ENCODE assay signal across 15 mouse cellular contexts in genomic region chr13:115096216-115096615, GRCm38 (mm10). TPM values are rescaled to one million over a fixed set of nuclear protein-coding genes. Genes with fewer than 3 reads are reported as not detected.
DNase-seq lines count a peak whose midpoint lies in the region; ATAC-seq lines count a peak whose summit lies in the region.
"Had no signal": no experiment of that assay in that cellular context is flagged by ENCODE, and none has a peak within 500 bp of the region (broad histone marks: within the 10 kb centered on the region; RNA-seq: fewer than 3 reads in every experiment).

No protein-coding gene starts in this region.

- no peak overlapping the region for H3K4me2 ChIP-seq in kidney, embryonic 15.5 days
- no peak overlapping the region for H3K4me2 ChIP-seq in lung, embryonic 15.5 days
- no peak overlapping the region for H3K4me2 ChIP-seq in intestine, embryonic 16.5 days (ENCODE audit: low read depth, low read length)
- H3K4me2 ChIP-seq: embryonic facial prominence, embryonic 15.5 days; neural tube, embryonic 12.5 days had no signal

- no peaks in the 10 kb centered on the region for H3K9me3 ChIP-seq in kidney, embryonic 15.5 days (replicated peaks)
- H3K9me3 ChIP-seq in lung, embryonic 15.5 days, result no peaks in the 10 kb centered on the region
- no peaks in the 10 kb centered on the region for H3K9me3 ChIP-seq in intestine, embryonic 16.5 days (ENCODE audit: control insufficient read depth, low read length)
- H3K9me3 ChIP-seq: embryonic facial prominence, embryonic 15.5 days; forebrain, embryonic 10.5 days; neural tube, embryonic 12.5 days; stomach, embryonic 15.5 days had no signal

- ATAC-seq in kidney, embryonic 15.5 days (replicated peaks; ENCODE audit: low FRiP score), result no peak
- 0 out of 2 replicates have a peak, but pooled peaks have one; percentile 31 for ATAC-seq in lung, embryonic 15.5 days (ENCODE audit: borderline replicate concordance, extremely low read depth, low FRiP score, low TSS enrichment)
- no peak for ATAC-seq in intestine, embryonic 16.5 days

- 30% methylated on average over 2 of the region's 2 CpGs for WGBS in kidney, embryonic 15.5 days
- 29% methylated on average over 2 of the region's 2 CpGs for WGBS in lung, embryonic 15.5 days
- 39% methylated on average over 2 of the region's 2 CpGs for WGBS in intestine, embryonic 16.5 days

- DNase-seq in heart, adult 18-20 months, result peak; percentile 49 to 60
- no peak for DNase-seq in heart, postnatal 36 days
- peak; percentile 31 for DNase-seq in kidney, postnatal 10 days
- DNase-seq in lung, postnatal 14 days, result no peak
- DNase-seq: embryo, embryonic 11 days; lung, postnatal 36 days; thymus, adult 2 months had no signal

- peaks cover 35% of the 10 kb centered on the region for H3K4me1 ChIP-seq in kidney, embryonic 15.5 days
- H3K4me1 ChIP-seq in lung, embryonic 15.5 days, result peaks cover 30% of the 10 kb centered on the region
- 0 out of 2 replicates have a peak, but pooled peaks cover 3% of the 10 kb centered on the region for H3K4me1 ChIP-seq in intestine, embryonic 16.5 days (ENCODE audit: control insufficient read depth, insufficient read depth, low read length)

- H3K36me3 ChIP-seq in kidney, embryonic 15.5 days, result no peaks in the 10 kb centered on the region
- H3K36me3 ChIP-seq in lung, embryonic 15.5 days, result no peaks in the 10 kb centered on the region
- no peaks in the 10 kb centered on the region; the same call in 1 of the 2 replicates for H3K36me3 ChIP-seq in intestine, embryonic 16.5 days (ENCODE audit: control insufficient read depth, insufficient read depth, low read length)
- H3K36me3 ChIP-seq: embryonic facial prominence, embryonic 15.5 days; forebrain, embryonic 10.5 days; neural tube, embryonic 12.5 days; stomach, embryonic 15.5 days had no signal

- intact Hi-C loops in heart, postnatal 36 days (cut with DNase I), result loop anchor here (5.0 kb wide), 1 partner anchor 74 kb away; no protein-coding TSS in a partner anchor

- no peak overlapping the region for H3K9ac ChIP-seq in kidney, embryonic 15.5 days
- no peak overlapping the region for H3K9ac ChIP-seq in lung, embryonic 15.5 days
- H3K9ac ChIP-seq in intestine, embryonic 16.5 days (ENCODE audit: low read depth, low read length), result no peak overlapping the region
- H3K9ac ChIP-seq: embryonic facial prominence, embryonic 15.5 days; neural tube, embryonic 12.5 days; stomach, embryonic 15.5 days had no signal

- no peak overlapping the region for H3K27ac ChIP-seq in kidney, embryonic 15.5 days
- no peak overlapping the region for H3K27ac ChIP-seq in lung, embryonic 15.5 days
- H3K27ac ChIP-seq in intestine, embryonic 16.5 days (ENCODE audit: low read length), result no peak overlapping the region
- H3K27ac ChIP-seq: embryonic facial prominence, embryonic 15.5 days; forebrain, embryonic 10.5 days; neural tube, embryonic 12.5 days; stomach, embryonic 15.5 days had no signal

- no peaks in the 10 kb centered on the region for H3K27me3 ChIP-seq in kidney, embryonic 15.5 days
- H3K27me3 ChIP-seq in lung, embryonic 15.5 days, result no peaks in the 10 kb centered on the region
- H3K27me3 ChIP-seq in intestine, embryonic 16.5 days (replicated peaks; ENCODE audit: control insufficient read depth, insufficient read depth, low read length), result no peaks in the 10 kb centered on the region
- H3K27me3 ChIP-seq: embryonic facial prominence, embryonic 15.5 days; stomach, embryonic 15.5 days had no signal

- no peak overlapping the region for H3K4me3 ChIP-seq in kidney, embryonic 15.5 days (replicated peaks)
- H3K4me3 ChIP-seq in lung, embryonic 15.5 days, result no peak overlapping the region
- no peak overlapping the region for H3K4me3 ChIP-seq in intestine, embryonic 16.5 days (ENCODE audit: low read length)
- H3K4me3 ChIP-seq: embryonic facial prominence, embryonic 15.5 days; forebrain, embryonic 10.5 days; neural tube, embryonic 12.5 days; stomach, embryonic 15.5 days had no signal

RNA-seq across cellular contexts. Expression of gene Gm49395, which starts 5.5 kb away (rescaled TPM):
- total RNA-seq in heart, adult 18-20 months (2021), result 1 to 10 TPM; 4.4 to 8.6 TPM
- 10 to 100 TPM; 10.5 to 11.9 TPM for total RNA-seq in heart, postnatal 36 days (2021)
- polyA plus RNA-seq in kidney, embryonic 15.5 days (2015; fragmentation: Nextera tagmentation; extraction: Ambion mirVana), result 7.0 and 9.2 TPM in 2 replicates
- 6.8 and 7.6 TPM in 2 replicates for polyA plus RNA-seq in lung, embryonic 15.5 days (2015; fragmentation: Nextera tagmentation; extraction: Ambion mirVana)
- 5.5 and 5.9 TPM in 2 replicates for polyA plus RNA-seq in intestine, embryonic 16.5 days (2015; fragmentation: Nextera tagmentation; extraction: Ambion mirVana)
- total RNA-seq: monocyte, adult 5-6 weeks had no signal

RNA-seq across cellular contexts. Expression of gene Itga1, which starts 5.5 kb away (rescaled TPM):
- total RNA-seq in heart, adult 18-20 months (2021), result 10 to 100 TPM; 31.0 to 34.9 TPM
- 10 to 100 TPM; 38.2 to 42.4 TPM for total RNA-seq in heart, postnatal 36 days (2021)
- polyA plus RNA-seq in kidney, embryonic 15.5 days (2015; fragmentation: Nextera tagmentation; extraction: Ambion mirVana), result 23.0 and 26.8 TPM in 2 replicates
- polyA plus RNA-seq in lung, embryonic 15.5 days (2015; fragmentation: Nextera tagmentation; extraction: Ambion mirVana), result 31.3 and 35.5 TPM in 2 replicates
- 15.4 and 18.6 TPM in 2 replicates for polyA plus RNA-seq in intestine, embryonic 16.5 days (2015; fragmentation: Nextera tagmentation; extraction: Ambion mirVana)

RNA-seq across cellular contexts. Expression of gene Pelo, which starts 6.2 kb away (rescaled TPM):
- 10 to 100 TPM; 16.3 to 18.5 TPM for total RNA-seq in heart, adult 18-20 months (2021)
- 10 to 100 TPM; 17.2 to 17.8 TPM for total RNA-seq in heart, postnatal 36 days (2021)
- 5.7 and 6.5 TPM in 2 replicates for polyA plus RNA-seq in kidney, embryonic 15.5 days (2015; fragmentation: Nextera tagmentation; extraction: Ambion mirVana)
- polyA plus RNA-seq in lung, embryonic 15.5 days (2015; fragmentation: Nextera tagmentation; extraction: Ambion mirVana), result 5.4 and 6.4 TPM in 2 replicates
- 5.4 and 5.7 TPM in 2 replicates for polyA plus RNA-seq in intestine, embryonic 16.5 days (2015; fragmentation: Nextera tagmentation; extraction: Ambion mirVana)

Comparison
In these comparisons a context has a peak if more than half of its experiments do, and no peak if none do; other contexts are left out.
1. DNase-seq: peak in heart, adult 18-20 months (2 of 2) and kidney, postnatal 10 days (single experiment); none in heart, postnatal 36 days (0 of 2) and lung, postnatal 14 days (single experiment).